Mouse (Mus musculus) layer of hippocampus, adult 2 months (tissue): ENCODE data around the gene Tmem237. TPM values are rescaled to one million over a fixed set of nuclear protein-coding genes. Genes with fewer than 3 reads are reported as not detected.

Source experiments
- DNase-seq, 2 experiments: peaks; one replicate each; pipeline ENCODE4 v3.0.0; 2022; ENCODE audit warnings: low spot score in 2 of 2
- H3K27ac ChIP-seq: fragments of 200-600 bp; 2 replicates; pipeline ENCODE4 v1.8.1; 2022
- H3K4me3 ChIP-seq: fragments of 200-600 bp; 2 replicates; pipeline ENCODE4 v1.8.1; 2022; ENCODE audit warnings: mild to moderate bottlenecking
- CTCF ChIP-seq: fragments of 200-600 bp; conservative IDR thresholded peaks from 2 replicates; pipeline ENCODE4 v1.8.1; 2022; ENCODE audit warnings: antibody characterized with exemption, mild to moderate bottlenecking, moderate library complexity
- long read RNA-seq, 2 experiments: library from polyadenylated mRNA; stranded (forward); transcript quantifications; one replicate each; pipeline ENCODE4 v2.0.0; 2021; ENCODE audit warnings: borderline mapping rate in 2 of 2
- total RNA-seq, 2 experiments: library from RNA; stranded (reverse); gene quantifications; 2 replicates each; pipeline ENCODE4 v1.2.3; 2021

The Tmem237 gene
- 10 to 100 TPM; 29.8 to 31.6 TPM for total RNA-seq
- long read RNA-seq, experiment 1, partial matches to known transcripts, result 2 of 2 reads
- long read RNA-seq, experiment 1, other reads (novel, unspliced or antisense), result 0 of 2 reads
- long read RNA-seq, experiment 2, partial matches to known transcripts, result 0 of 3 reads
- long read RNA-seq, experiment 2, other reads (novel, unspliced or antisense), result 3 of 3 reads

DNA sequence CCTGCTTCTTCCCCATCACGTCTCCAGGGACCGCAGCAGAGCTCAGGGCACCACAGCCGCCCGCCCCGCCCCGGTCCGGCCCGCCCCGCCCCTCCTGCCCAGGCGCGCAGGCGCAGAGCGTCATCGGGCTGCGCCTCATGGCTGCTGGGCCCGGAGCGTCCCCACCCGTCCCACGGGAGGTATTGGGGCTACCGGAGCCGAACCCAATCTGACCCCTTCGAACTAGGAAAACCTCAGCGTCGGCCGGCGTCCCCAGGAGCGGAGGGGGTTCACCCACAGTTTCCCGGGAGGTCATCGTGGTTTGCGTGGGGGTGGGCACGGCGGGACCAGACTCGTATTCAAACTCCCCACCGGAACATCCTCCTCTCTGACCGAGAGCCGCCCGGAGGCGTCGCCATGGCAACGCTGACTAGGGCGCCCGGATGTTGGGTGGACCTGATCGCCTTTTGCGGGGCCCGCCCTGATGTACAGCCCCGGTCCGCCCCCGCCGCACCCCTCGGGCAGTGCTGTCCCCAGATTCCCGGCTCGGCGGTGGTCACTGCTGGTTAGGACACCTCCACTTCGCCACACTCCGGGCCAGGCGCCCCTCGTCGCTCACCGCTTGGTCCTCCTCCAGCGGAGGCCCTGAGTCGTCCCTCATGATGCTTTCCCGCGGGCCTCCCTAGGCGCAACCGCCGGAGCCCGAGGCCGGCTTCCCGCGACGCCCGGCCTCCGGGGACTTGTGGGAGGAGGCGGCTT is at the start of gene Tmem237:
Tmem237 (minus strand) TSS at position 689 of the 738 bp plus-strand sequence.
- DNase-seq, result peak; percentile 92
- H3K4me3 ChIP-seq, result peak within 1 kb of the TSS; percentile 71
- TF ChIP-seq CTCF, result no peak
- peak within 1 kb of the TSS; percentile 98 for H3K27ac ChIP-seq

DNA sequence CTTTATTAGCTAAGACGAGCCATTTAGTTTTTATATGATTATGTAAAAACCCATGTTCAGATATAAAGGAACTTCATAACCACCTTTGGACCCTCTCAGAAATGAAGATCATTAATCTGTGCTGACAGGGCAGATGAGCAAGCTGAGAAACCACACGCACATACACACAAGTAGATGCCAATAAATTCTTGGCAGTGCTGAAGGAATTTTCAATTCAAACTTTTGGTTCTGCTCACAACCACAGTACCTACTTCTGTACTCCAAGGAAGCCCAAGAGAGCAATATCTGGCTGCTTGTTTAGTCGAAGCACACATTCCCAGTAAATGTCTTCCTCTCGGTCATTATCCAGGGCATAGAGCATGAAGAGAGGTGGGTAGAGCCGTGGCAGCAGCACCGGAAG is 49.4 kb upstream of the Tmem237 start:
- no peak overlapping the region for H3K27ac ChIP-seq
- no peak overlapping the region for H3K4me3 ChIP-seq
- TF ChIP-seq CTCF, result no peak
- DNase-seq, result no peak

DNA sequence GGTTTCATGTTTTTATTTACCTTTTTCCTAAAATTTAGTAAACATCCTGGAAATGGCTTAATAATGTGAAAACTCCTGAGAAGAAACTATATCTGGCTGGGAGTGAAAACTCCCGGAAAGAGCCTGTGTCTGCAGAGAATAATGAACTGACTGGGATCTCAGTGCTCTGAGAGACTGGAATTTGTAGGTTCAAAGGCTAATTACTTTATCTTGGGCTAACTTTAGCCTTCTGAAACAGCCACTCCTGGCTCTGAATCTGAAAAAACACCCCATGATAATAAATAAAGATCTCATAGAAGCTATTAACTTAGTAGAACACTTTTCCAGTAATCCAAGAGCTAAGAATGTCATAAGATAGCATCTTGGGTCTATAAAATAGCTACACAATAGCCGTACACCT is 48.3 kb upstream of the Tmem237 start:
- no peak for TF ChIP-seq CTCF
- H3K27ac ChIP-seq, result no peak overlapping the region
- H3K4me3 ChIP-seq, result no peak overlapping the region
- no peak for DNase-seq

DNA sequence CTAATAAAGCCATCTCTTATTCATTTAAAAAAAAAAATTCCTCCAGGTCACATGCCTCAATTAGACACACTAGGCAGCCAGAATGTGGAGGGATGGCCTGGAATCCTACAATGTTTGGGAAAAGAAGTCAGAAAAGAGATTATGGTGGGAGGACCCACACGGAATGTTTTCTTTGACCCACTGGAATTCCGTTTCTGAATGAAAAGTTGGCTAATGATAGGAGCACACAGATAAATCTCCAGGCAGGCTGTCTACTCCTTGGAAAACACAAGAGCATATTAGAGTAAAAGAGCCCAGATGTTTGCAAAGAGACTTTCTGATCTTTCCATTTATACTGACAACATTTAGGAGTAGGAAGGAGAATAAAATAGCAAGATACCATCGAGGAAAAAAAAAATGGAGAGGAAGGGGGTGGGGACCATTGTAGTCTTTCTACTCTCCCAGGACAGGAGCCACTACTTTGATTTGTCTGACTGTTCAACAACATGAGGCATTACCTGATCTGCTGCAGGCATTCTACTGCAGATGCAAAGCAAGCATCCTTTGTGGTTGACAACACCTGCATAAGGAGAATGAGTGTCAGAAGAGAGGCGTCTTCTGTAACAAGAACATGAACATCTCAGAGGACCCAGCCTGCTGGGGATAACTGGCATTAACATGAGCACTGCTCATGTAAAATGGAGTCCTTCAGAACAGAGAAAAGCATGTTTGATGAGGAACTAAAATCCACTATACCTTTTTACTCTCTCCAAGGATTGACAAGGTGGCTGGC is 47.6 kb upstream of the Tmem237 start:
- Histone ChIP-seq H3K27ac (no peak overlapping the region), H3K4me3 (no peak overlapping the region)
- DNase-seq, result no peak
- TF ChIP-seq CTCF, result no peak

DNA sequence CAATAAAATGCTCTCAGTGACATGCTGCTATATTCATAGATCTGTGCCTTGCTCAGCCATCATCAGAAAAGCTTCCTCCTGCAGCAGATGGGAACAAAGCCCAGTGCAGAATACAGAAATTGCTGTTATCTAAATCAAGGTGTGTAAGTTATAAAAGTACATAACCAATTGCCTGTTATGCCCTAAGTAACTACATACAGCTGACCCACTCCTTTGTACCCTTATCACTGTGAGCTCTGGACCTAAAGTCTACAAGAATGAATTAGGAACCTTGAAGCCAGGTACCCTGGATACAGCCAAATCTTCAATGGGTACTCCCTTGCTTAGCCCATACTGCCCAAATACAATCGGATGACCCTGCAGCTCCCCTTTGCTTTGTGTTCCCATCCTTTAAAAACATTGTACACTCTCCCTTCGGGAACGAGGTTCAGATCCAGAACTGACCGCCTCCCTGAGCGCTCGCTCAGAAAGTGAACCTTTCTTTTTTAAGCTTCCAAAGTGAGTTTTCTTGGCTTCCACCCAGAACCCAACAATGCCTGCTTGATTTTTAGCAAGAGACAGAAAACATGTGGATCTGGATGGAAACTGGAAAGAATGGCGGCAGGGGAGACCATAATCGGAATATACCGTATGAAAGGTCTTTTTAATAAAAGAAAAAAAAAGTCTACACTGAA is 46.2 kb upstream of the Tmem237 start:
- Histone ChIP-seq H3K4me3 (no peak overlapping the region), H3K27ac (no peak overlapping the region)
- DNase-seq, result no peak
- no peak for TF ChIP-seq CTCF

DNA sequence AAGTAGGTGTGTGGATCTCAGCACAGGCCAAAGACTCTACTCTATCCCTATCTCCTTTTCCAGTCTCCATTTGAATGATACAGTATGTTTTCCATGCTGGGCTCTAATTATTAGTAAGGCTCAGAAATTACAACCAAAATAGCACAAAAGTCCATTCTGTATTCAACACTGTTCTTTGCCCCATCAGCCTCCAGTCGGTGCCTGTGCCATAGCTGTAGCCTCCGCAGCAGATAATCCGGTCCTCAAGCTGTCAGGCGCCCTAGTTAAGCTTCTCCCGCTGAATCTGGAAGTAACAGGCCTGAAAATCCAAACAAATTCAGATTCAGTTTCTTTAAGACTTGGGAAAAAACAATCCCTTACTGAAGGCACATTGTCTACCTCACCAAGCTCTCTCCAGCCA is 43.7 kb upstream of the Tmem237 start:
- Histone ChIP-seq H3K4me3 (no peak overlapping the region), H3K27ac (peak overlapping the region; percentile 79)
- TF ChIP-seq CTCF, result no peak
- DNase-seq, result no peak

DNA sequence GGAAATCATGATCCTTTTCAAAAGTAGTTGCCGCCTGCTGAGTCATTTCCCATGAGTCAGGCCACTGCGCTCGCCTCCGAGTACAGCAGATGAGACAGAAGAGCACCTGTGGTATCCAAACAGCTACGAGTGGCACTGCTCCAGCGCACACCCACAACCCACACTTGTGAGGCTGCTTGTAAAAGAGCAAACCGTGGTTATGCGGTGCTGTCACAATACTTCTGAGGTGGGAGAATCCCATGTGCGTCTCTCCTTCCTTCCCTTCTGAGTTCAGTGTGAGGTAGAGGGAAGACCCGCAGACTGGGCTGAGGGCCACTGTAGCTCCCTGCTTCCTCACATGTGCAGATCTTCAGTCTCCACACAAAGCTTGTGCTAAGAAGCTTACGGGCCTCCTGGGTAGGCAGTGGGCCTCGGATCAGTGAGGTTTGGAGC is 42.8 kb upstream of the Tmem237 start, which contains the start of gene Mpp4:
Mpp4 (minus strand) TSS at position 360 of the 432 bp plus-strand sequence.
- Histone ChIP-seq H3K27ac (peak within 1 kb of the TSS; percentile 79), H3K4me3 (no peak within 1 kb of the TSS)
- peak; percentile 70 to 80 for DNase-seq
- TF ChIP-seq CTCF, result no peak

DNA sequence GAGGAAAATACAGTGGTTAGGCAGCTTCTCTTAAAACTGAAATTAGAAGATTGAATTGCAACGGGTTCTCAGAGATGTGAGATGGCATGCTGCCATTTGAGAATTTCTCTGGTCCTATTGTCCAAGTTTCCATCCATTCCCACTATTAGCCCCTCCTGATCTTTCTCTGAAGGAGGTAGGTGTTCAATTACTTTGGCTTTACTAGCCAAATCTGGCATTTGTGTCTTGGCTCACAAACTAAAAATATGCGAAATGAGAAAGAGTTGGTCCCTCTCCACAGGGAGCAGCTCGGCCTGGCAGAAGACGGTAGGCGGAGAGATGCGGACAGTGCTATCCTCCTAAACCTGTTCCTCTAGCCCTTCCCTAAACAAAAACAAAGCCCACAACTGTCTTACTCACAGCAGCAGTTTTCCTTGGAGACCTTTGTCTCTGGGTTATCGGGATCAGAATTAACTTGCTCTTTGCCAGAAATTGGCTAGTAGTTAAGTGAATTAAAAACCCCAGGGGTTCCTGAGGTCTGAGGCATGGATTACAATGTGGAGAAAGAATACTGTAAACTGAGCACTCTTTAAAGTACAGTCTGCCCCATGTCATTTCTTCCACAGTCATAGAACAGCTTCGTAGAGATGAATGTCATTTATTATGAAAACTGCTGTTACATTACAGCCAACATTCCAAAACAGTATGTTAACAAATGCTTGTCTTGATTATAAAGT is 42.3 kb upstream of the Tmem237 start:
- H3K4me3 ChIP-seq, result no peak overlapping the region
- peak overlapping the region; percentile 79 for H3K27ac ChIP-seq
- no peak for DNase-seq
- TF ChIP-seq CTCF, result no peak

DNA sequence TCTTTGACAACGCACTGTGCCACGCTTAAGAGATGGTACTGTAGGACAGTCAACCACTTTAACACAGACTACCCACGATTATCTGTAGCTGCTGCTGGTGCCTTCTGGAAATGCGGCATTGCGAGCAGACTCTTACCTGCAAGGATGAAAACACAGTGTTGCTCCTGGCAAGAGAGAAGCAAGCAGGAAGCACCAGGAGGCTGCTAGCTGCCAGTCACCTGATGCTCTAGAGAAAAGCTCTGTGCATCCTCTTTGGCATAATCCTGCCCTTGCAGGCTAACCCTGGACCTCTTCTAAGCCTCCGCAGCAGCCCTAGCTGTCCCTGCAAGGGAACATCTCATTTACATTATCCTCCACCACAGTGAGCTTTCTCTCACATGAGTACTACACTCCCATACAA is 41.2 kb upstream of the Tmem237 start:
- Histone ChIP-seq H3K4me3 (no peak overlapping the region), H3K27ac (no peak overlapping the region)
- TF ChIP-seq CTCF, result no peak
- DNase-seq, result no peak

DNA sequence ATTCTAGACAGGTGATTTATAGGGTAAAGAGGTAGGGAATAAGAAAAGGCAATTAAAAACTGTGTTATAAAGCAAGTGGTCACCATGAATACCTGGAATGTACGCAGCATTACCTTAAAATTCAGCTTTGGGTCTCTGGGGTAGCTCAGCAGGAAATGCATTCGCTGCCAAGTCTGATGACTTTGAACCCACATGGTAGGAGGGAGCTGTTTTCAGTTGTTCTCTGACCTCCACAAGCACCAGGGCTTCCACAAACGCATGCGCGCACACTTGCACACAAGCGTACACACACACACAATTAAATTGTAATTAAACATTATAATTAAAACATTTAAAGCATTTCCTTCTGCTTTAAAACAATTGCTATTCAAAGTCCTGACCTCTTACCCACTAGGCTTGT is 40.7 kb upstream of the Tmem237 start:
- TF ChIP-seq CTCF, result no peak
- no peak overlapping the region for H3K27ac ChIP-seq
- no peak overlapping the region for H3K4me3 ChIP-seq
- DNase-seq, result no peak

DNA sequence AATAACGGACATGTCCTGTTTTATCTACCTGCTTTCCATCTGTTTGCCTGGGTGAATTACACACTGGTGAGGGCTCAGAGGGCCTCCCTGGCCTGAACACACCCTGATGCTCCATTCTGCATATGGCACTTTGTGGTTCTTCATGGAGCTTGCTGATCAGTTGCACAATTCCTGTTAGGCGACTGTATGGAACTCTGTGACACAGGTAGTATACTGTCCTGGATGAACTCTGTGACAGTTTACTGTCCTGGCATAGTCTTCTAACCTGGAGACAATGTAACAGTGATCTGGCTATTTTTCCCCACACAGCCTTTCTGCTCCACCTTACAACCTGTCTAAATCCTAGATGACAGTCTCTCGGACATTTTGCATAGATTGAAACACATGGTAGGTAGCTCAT is 38.9 kb upstream of the Tmem237 start:
- TF ChIP-seq CTCF, result no peak
- DNase-seq, result no peak
- no peak overlapping the region for H3K4me3 ChIP-seq
- H3K27ac ChIP-seq, result no peak overlapping the region

DNA sequence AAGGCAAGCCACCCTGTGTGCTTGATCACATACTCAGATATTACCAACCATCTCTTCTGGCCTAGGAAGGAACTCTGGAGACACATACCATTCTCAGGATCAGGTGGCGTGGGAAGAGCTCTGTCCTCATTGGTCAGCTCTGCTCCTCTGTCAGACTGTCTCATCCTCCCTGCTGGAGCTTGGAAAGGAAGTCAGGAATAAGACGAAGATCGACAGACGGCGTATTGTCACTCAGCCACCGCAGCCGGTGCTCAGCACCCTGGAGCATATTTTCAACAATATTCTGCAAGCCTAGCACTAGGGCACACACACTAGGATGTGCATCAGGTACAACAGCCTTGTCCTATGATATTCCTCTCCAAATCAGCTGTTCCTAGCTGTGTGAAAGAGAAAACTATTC is 38.3 kb upstream of the Tmem237 start:
- Histone ChIP-seq H3K27ac (no peak overlapping the region), H3K4me3 (no peak overlapping the region)
- no peak for TF ChIP-seq CTCF
- DNase-seq, result no peak
